Mouse (Mus musculus) frontal cortex, postnatal 10 days (tissue): Measurements from ENCODE around the gene Nubp1.

Experiments used
- DNase-seq, 2 experiments: peaks; one replicate each; pipeline ENCODE4 v3.0.0; 2022; ENCODE audit warnings: low spot score in 2 of 2, mixed read lengths in 1 of 2

The Nubp1 gene

DNA sequence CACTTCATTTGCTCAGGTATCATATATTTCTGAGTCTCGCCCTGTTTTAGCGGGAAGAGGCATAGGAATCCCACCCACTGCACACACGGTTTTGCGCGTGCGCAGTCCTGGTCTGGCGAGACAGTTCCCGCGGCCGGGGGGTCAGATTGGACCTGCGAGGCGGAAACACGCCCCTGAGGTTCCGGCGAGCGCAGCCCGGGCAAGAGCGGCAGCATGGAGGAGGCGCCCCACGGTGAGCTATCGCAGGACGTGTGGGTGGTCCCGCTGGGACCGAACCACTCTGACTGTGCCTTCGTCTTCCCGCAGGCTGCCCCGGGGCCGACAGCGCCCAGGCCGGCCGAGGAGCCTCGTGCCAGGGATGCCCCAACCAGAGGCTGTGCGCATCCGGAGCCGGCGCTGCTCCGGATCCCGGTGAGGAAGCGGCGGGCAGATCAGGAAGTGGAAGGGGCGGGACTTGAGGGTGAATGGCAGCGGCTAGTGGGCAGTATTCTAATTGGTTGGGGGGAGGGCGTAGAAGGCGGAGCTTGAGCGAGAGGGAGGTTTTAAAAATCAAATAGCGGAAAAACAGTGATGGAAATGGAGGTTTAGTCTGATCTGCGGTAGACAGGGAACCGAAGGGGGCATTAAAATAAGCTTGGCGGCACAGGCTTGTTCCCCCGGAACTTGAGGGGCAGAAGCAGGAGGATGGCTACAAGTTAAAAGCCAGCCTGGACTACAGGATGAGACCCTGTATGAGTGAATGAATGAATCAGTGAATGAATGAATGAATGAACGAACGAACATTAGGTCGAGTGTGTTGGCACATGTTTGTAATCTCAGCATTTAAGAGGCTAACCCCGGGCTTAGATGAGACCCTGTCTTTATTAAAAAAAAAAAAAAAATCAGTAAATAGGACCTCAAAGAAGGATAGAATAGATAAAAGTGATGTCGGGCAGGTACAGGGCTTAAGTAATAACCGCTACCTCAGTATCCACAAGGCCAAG lies at the start of gene Nubp1:
Nubp1 (plus strand) TSS at position 185 of the 983 bp plus-strand sequence.
- peak; percentile 83 to 89 for DNase-seq

DNA sequence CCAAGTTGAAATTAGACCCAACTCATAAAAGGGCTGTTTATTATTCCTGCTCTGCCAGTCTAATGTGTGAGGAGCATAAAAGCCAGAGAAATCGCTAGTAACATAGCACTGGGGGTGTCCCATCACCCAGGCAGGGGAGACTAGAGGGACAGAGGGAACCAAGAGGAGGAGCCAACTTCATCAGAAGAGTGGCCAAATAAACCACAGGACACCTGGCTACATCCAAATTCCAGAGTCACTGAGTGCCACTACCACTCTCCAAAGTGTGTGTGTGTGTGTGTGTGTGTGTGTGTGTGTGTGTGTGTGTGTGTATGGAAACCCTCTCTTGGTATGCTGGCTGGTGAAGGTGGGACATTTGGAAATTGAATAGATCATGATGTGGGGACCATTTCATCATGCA lies 48.7 kb upstream of the Nubp1 start:
- no peak for DNase-seq

DNA sequence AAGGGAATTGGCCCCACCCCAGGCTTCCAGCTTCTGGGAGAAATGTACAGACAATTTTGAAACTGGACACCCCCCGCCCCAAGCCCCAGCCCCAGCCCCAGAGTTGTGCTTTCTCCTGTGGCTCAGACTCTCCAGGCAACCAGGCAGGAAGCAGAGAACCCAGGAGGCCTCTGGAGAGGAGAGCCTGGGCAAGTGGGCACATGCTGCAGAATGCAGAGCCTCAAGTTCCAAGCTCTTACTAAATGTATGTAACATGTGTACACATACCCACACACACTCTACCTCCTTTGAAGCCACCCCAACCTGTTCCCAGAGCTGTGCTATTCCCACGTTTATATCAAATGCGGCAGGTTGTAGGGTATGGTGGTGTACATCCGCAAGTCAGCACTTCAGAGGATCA lies 46.0 kb upstream of the Nubp1 start:
- DNase-seq: no peak

DNA sequence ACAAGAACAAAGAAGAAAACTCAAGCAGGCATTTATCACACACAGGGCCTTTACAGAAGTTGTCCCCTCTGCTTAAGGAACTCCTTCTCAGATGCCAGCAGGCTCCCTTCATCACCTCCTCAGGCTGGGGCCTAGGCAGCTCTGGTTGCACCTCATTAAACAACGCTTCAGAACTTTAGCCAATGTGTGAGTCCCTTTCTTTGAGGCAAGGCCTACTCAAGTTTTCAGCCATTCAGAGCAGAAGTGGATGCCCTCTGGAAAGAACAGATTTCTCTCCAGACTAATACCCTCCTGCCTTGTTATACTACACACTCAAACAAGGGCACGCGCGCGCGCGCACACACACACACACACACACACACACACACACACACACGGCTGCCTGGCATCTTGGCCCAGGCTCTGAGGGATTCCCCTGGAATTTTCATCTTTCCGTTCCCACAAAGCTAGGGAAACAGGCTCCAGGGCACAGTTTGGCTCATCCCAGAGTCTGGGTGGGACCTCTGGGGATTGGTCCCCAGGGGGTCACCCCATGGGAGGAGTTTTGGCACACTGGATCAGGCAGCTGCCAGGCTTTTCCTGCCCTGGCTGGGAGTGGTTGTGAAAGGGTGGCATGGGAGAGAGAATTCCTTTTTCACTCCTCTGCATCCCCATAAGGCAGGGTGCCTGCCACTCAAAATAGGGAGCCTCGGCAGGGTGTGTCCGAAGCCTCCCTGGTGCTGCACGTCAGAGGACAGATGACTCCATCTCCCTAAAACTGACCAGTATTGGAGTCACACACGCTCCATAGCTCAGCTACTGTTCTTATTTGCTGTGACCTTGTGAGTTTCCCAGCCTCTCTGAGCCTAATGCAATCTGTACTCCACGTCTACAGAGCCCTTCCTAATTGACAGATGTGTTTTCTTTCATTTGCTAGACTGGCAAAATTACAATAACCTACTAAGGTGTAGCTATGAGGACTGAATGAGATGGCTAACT lies 45.2 kb upstream of the Nubp1 start:
- DNase-seq: peak; percentile 65 to 77

DNA sequence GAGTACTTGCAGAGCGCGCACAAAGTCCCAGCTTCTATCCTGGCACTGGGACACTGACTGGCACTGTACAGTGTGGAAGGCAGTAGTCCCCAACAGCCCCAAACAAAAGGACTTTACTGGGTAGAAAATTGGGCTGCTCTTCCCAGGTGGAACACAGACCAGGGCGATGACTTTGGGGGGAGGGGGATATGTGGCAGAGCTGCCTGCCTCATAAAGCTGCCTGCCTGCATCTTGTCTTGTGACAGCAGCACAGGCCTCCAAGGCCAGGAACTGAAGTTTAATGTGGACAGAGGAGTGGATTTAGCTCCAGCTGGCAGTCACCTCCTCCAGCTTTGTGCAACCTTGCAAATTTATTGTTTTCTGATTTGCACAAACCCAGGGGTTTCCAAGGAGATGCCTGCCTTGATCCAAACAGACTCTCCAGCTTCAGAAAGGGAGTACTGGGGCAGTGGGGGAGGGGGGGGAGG lies 42.2 kb upstream of the Nubp1 start:
- DNase-seq: peak; percentile 24 to 34

- DNase-seq: no peak
Measured at GRCm38 (mm10) chr16:10369996-10370395, 41.8 kb upstream of the Nubp1 start.

GRCm38 (mm10) chr16:10372372-10372771 lies 39.4 kb upstream of the Nubp1 start:
- DNase-seq: no peak

DNA sequence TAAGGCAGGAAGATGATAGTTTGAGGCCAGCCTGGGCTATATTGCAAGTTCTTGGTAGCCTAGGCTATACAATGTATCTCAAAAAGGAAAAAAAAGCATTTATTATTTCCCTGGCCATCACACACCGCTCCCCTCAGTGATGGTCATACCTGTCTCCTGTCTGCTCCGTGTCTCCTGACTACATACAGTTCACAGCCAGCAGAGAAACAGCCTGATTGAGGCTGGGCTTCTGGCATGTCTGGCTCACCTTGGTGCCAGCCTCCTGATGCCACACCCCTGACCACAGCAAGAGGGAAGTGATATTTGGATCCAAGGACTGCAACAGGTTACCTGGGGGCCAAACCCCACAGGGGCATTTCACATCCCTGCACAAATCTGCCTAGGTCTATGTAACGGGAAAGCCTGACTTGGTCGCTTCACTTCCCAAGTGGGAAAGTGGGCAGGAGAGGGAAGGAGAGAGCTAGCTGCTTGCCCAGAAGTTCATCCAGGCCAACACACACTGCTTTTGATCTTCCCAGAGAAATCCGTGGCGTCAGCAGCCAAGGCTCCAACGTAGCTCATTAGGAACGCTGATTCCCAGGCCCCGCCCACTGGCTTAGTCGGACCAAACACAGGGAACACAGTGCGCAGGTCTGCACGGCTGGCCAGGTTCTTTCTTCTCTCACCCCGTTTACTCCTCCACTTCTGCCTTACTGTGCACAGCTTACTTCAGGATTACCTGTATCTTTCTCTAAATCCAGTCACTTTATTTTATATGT lies 37.3 kb upstream of the Nubp1 start:
- DNase-seq: peak in 1 of 2 experiments; percentile 30

- no peak for DNase-seq
Measured at GRCm38 (mm10) chr16:10377286-10377685, 34.5 kb upstream of the Nubp1 start.

DNA sequence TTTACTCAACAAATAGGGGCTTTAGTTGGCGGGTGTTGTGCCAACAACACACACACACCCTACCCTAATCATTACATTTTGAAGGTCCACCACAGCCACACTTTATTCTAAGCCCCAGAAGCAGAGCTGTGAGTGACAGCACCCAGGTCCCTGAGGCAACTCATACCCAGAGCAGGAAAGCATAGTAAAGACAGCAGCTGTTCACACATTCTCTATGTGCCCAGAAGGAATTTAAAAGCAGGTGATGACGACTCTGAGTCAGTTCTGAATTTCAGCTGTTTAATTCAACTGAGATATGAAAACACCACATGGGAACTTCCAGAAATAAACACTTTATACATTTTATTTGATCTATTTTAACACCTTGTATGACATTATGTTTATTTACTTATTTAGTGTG lies 32.2 kb upstream of the Nubp1 start:
- no peak for DNase-seq

DNA sequence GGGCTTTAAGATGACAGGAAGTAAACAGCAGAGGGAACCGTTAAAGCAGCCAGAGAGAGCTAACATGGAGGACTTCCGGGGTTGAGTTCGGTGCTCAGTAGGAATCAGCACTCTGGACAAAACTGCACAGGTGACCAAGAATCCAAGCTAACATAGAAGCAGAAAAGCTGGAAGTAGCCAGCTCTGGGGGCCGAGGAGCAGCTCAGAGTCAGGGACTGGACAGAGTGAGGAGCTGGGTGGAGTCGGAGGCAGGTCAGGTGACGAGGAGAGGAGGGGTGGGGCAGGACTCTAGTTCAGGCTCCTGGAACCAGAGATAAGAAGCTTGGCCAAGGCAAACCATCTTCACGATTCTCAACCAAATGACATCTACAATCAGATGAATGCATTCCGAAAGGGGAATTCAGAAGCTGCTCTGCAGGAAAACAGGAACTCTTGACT lies 27.7 kb upstream of the Nubp1 start:
- DNase-seq: no peak

DNA sequence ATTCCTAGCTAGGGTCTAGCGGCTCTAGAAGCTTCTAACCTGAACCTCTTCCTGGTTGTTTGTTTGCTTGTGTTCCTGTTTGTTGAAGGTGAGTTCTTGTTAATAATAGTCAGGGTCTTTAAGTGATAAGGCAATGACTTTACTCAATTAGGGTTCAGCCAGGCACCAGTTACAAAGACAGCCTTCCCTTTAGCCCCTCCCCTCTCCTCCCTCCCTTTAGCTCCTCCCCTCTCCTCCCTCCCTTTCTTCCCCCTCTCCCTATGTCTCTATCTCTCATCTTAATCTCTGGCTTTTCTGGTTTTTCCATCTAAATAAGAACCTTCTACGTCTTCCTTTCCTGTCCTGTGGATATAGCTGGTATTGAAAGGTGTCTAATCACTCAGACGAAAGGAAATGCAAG lies 27.2 kb upstream of the Nubp1 start:
- DNase-seq: no peak

DNA sequence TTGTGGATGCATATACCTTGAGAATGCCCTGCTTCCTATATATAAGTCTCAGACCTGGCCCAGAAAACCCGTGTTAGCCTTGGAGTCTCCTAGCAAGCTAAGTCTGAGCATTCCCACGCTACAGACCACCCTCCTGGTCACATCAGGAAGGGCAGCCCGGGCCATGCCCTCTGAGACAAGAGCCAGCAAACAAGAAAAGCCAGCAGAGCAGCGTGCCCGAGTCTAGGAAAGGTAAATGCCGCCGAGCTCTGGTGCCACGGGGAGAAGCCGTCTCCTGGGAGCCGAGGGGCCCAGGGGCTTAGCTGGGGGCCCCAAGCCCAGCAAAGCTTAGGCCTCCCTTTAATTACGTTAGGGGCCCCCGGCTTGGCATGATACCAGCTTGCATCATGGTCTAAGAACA lies 26.5 kb upstream of the Nubp1 start:
- DNase-seq: no peak

GRCm38 (mm10) chr16:10388634-10389365 lies 22.9 kb upstream of the Nubp1 start:
- no peak for DNase-seq

DNA sequence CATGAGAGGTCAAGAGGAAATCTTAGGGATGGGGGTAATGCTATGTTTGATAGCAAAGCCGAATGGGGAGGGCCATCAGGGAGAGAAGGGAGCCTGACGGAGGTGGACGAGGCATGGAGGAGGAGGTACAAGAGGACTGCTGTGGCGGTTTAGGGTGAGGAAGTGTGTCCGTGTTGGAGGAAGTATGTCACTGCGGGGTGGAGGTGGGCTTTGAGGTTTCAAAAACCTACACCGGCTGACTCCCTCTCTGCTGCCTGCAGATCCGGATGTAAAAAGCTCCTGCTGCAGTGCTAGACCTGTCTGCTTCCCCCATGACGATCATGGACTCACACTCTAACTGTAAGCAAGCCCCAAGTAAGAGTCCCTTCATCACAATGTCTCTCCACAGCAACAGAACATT lies 19.2 kb upstream of the Nubp1 start:
- DNase-seq: no peak

- DNase-seq: peak; percentile 5 to 36
Measured at GRCm38 (mm10) chr16:10394699-10395540, 16.8 kb upstream of the Nubp1 start, which contains the start of gene Tekt5. Gene Tekt5 (minus strand): TSS chr16:10395490.

DNA sequence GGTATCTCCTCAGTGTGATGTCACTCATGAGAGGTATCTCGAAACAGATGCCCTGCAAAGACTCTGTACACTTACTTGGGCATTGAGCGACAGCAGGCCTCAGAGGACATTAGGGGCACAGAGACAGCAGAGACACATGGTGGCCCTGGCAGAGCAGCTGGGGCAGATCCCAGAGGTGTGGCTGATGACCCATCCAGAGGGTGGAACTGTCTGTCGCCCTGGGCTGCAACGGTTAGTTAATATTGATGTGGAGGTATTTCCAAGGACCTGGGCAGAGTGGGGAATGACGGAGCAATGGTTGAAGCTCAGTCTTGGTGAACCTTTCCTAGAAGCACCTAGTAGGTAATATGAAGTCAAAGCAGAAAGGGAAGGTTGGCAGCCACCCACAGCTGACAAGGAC lies 13.0 kb upstream of the Nubp1 start:
- DNase-seq: no peak

- peak; percentile 64 to 81 for DNase-seq
Measured at GRCm38 (mm10) chr16:10399160-10399559, 12.6 kb upstream of the Nubp1 start.

DNA sequence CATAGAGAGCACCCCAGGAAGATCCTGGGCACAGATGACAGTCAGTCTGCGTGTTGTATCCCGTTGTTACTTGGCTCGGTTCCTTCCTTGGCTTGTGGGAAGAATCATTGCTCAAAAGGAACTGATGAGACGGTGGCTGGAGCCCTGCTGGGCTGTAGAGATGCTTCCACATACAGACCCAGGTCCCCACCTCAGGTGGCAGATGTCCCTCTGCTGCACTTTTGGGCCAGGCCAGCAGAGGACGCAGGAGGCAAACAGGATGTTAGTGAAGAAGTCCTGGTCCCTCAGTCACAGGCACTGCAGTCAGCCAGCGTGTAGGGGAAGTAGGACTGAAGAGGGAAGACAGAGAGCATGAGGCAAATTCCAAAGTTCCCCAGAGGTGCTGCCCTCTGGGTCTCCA lies 4.2 kb downstream of the Nubp1 start:
- peak; percentile 32 to 44 for DNase-seq

DNA sequence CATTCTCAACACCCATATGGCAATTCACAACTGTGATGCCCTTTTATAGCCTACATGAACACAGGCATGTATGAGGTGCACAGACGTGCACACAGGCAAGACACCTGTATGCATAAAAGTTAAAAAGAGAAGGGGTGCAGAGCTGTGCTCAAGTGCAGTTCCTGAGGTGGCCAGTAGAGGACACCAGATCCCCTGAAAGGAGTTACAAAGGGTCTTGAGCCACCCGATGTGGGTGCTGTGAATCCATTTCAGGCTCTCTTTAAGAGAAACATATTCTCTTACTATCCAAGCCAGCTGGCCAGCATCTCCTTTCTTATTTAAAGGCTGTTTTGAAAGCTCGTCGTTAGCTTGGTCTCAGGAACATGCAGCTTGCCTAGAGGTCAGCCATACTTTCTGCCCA lies 5.1 kb downstream of the Nubp1 start:
- no peak for DNase-seq
